Mouse (Mus musculus): ENCODE results near the gene Arhgap17.

DNA sequence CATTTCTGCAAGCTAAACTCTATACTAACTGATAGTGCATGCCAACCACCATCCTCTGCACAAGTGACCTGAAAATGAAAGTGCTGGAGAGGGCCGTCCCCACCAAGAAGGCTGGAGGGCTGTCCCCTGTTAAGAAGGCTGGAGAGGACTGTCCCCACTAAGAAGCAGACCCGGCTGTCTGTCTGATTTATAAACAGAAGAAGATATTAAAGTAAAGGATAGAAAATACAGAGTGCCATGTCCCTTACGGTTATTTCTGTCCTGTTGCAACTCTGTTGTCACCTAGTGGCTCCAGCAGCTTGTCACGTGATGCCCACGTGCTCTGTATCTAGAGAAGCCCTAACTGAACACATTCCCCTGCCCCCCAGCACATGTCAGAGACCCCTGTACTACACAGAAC is 9.5 kb downstream of the Arhgap17 start:
- no peak for TF ChIP-seq CTCF (IDR thresholded peaks at IDR 0.05; ENCODE audit: low read depth)
- TF ChIP-seq EP300 (IDR thresholded peaks at IDR 0.05; ENCODE audit: low read depth) = no peak
